Mouse (Mus musculus): ENCODE results near the gene Tmc7. TPM values are rescaled to one million over a fixed set of nuclear protein-coding genes. Genes with fewer than 3 reads are reported as not detected.
A peak's percentile ranks its signal among the peaks of the same experiment; 100 is the strongest.

Gene Tmc7
- total RNA-seq, 2 experiments from 2014 or later = 15.5 to 15.6 TPM

DNA sequence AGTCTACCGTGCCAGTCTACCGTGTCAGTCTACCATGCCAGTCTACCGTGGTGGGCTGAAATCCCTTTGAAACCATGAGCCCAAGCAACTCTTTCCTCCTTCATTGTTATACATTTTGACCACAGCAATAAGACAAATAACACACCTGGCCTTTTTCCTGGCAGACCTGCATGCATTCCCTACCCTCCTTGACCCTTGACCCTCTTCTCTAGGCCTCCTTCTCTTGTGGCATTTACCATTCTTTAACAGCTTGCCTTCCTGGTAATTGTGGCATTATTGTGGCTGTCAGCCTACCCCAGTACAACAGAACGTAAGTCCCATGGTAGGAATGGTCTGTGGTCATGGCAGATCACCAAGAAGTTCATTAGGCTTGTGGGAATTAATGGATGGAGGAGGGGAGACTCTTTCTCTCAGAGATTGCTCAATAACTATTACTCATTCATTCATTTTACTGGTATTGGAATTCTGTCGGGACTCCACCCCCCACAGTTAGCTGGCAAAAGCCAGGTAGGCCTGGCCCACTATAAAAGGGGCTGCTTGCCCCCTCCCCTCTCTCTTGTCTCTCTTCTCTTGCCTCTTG, 6.3 kb upstream of the Tmc7 start:
- DNase-seq (ENCODE audit: low spot score in 2 of 2) = no peak

DNA sequence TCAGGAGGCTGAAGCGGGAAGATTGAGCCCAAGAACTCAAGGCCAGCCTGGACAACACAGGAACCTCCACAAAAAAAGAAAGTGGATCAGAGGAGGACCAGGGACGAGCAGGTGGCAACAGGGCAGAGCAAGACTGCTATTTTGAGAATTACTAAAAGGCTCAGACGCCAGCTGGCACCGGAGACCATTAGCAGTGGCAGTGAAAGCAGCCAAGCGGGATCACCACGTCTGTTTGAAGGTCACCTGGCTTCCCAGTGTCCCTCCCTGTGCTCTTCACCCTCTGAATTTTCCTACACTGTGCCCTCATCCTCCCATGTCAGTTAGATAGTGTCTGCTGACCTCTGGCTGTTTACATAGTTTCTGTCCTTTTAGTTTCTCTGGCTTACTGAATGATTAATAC, 1.3 kb upstream of the Tmc7 start:
- no peak for DNase-seq (ENCODE audit: low spot score in 2 of 2)

GRCm38 (mm10) chr7:118584926-118585325, 390 bp upstream of the Tmc7 start:
- DNase-seq (ENCODE audit: low spot score in 2 of 2) = no peak

DNA sequence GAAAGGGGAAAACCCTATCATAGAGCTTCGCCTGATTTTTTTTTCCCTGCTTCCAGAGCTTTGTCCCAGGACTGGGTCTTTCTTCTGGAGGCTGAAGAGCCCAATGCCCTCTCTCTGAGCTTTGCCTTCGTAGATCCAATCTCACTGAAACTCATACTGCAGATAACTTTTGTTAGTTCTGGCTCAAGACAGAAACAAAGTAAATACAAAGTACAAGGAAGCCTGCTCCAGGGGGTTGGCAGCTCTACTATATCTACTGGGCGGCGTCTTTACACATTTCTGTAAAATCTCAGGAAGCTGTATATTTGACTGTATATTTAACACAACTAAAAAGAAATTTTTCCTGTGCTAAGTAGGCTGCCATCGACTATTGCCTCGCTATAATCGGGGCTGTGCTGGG, 715 bp downstream of the Tmc7 start:
- DNase-seq (ENCODE audit: low spot score in 2 of 2) = no peak

GRCm38 (mm10) chr7:118579938-118580337, 4.6 kb downstream of the Tmc7 start:
- no peak for DNase-seq (ENCODE audit: low spot score in 2 of 2)

DNA sequence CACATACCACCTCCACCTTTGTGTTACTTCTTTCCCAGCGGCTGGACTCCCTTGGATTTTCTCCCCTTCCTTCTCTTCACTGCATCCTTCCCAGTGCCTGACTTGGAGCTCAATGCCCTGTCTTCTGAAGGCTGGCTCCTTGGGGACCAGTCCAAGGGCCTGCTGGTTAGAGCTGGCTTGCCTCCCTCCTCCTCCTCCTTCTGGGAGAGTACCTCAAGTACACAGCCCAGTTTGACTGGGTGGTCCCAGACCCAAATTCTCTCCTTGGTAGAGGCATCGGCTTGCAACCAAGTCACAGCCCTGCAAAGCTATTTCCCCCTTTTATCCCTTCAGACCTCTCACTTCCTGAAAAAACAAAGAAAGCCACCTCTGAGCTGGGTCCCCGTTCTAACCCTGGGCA, 6.3 kb downstream of the Tmc7 start:
- no peak for DNase-seq (ENCODE audit: low spot score in 2 of 2)

GRCm38 (mm10) chr7:118572039-118572438, 12.5 kb downstream of the Tmc7 start:
- DNase-seq (ENCODE audit: low spot score in 2 of 2) = no peak

DNA sequence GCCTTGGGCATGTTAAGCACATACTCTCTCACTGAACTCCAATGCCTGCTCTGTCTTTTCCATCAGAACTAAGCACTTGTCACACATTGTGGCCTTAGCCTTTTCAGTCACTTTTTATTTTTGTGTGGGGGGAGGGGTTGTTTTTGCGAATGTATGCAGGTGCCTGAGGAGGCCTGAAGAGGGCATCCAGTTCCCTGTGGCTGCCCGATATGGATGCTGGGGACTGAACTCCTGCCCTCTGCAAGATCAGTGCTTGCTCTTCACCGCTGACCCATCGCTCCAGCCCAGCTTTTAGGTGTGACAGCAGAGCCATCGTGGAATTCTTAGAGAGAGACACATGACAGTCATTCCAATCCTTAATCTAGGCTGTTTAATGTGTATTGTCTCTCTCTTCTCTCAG, 13.2 kb downstream of the Tmc7 start:
- DNase-seq (ENCODE audit: low spot score in 2 of 2) = no peak

DNA sequence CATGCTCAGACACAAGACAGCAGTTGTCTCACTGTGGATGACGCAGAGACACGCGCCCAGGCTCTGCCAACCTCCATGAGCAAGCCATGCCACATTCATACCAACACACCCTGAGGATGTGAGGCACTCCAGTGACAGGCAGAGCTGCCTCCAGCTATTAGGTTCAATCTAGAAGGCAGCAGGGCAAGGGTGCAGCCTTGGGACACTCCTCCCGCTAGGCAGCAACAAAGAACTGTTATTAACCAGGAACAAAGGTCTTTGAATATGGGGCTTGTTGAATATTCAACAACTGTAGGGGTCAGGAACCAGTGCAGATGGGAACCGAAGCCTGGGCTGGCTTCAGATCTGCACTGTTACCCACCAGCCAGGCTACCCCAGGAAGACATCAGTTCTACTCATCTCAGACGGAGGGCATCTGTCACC, 15.4 kb downstream of the Tmc7 start:
- peak in 1 of 2 experiments; percentile 57 for DNase-seq (ENCODE audit: low spot score in 2 of 2)

DNA sequence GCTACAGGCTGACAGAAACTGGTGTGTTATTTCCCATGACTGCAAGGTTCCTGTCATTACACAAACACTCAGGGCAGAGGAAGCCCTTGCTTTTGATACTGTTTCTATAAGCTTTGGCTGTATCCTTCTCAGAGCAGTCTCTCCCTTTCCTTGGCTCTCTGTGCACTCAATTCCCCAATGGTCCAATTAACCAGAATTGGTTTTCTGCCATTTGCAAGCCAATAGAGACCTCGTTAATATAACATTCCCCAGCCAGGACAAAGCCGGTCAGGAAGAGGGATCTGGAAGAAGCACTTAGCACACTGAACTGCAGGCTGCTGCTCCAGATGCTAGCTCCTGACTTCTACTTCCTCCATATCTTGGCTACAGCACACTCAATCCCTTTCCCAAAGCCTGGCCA, 30.2 kb downstream of the Tmc7 start:
- no peak for DNase-seq (ENCODE audit: low spot score in 2 of 2)

DNA sequence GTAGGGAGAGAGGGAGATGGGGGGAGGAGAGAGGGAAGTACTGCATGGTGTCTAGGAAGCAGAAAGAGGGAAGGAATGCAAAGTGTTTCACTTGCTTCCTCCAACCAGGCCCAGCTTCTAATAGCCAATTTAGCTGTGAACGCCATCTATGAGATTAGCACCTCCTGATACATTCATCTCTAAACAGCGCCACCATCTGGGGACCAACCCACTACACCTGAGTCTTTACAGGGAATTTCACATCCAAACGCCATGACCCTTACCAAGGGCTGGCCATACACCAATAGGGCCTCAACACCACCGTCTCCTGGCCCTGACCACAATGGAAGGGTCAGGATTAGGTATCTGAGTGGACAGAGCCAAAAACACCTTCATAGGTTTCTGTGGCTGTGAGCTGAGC, 30.7 kb downstream of the Tmc7 start:
- no peak for DNase-seq (ENCODE audit: low spot score in 2 of 2)

DNA sequence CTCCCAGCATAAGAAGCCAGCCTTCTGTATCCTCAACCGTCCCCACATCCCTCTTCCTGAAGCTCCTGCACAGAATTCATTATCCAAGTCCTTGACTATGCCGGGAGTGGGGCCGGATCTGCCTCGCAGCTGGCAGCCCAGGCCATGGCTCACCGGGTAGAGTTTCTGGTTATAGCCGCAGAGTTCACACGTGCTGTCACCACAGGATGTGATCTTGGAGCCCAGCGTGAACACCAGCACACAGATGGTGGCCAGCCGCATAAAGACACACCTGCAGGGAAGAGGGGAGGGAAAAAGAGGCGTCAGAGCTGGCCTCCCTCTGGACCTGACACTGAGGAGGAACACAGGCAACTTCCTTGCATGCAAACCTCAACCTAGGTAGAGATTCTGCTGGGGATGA, 37.1 kb downstream of the Tmc7 start:
- DNase-seq (ENCODE audit: low spot score in 2 of 2) = no peak

DNA sequence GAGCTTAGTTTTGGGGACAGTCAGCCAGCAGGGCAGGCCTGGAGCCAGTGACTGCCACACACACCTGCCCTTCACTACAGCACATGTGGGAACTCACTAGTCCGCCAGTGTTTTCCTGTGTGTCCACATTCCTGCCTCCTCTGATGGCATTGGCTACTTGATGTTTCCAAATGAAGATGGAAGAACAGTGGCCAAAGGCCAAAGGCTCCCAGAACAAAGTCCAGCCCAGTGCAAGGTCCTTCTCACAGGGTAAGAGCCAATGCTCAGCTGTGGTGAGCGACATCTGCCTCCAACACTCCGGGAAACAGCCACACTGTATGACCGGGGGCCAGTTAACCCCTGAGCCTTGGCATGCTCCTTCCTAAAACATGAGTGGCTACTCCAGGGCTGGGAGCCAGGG, 40.4 kb downstream of the Tmc7 start:
- no peak for DNase-seq (ENCODE audit: low spot score in 2 of 2)

GRCm38 (mm10) chr7:118535076-118535475, 49.5 kb downstream of the Tmc7 start:
- DNase-seq (ENCODE audit: low spot score in 2 of 2) = no peak

DNA sequence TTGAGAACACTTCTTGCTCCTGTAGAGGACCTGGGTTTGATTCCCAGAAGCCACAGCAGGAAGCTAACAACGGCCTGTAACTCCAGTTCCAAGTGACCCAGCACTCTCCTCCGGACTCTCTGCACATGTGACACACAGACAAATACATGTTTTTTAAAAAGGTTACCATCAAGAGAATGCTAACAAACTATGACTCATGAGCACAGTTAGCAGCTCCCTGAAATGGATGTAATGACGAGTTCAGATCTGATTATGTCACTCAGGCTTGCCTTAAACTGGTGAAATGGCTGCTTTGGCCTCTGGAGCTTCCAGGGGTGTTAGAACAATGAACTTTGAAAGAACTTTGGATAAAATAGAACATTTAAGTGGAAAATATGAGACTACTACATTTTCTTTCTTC, 50.2 kb downstream of the Tmc7 start:
- DNase-seq (ENCODE audit: low spot score in 2 of 2) = no peak

DNA sequence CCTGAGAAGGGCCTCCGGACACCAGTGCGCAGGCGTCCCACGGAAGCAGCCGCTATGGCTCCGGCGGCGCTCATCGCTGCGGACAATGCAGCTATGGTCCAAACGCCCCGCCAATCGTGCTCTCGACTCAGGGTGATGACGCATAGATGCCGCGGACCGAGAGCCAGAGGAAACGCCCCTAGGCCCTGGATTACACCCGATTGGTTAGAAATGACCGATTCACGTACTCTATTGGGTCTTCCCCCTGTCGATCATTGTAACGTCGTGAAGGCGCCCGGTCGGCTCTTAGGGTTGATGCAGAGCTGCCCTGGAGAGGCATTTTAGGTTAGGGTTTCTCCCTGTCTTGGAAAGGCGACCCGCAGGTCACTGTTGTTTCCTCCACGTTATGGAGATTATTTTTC, 51.4 kb downstream of the Tmc7 start, which contains the start of gene Coq7:
Gene Coq7 (minus strand): TSS at position 179 of the 401 bp plus-strand sequence.
- peak; percentile 93 to 98 for DNase-seq (ENCODE audit: low spot score in 2 of 2)

- DNase-seq (ENCODE audit: low spot score in 2 of 2) = peak; percentile 94 to 99
These were observed 51.9 kb downstream of the Tmc7 start for GRCm38 (mm10) chr7:118532519-118533177.

DNA sequence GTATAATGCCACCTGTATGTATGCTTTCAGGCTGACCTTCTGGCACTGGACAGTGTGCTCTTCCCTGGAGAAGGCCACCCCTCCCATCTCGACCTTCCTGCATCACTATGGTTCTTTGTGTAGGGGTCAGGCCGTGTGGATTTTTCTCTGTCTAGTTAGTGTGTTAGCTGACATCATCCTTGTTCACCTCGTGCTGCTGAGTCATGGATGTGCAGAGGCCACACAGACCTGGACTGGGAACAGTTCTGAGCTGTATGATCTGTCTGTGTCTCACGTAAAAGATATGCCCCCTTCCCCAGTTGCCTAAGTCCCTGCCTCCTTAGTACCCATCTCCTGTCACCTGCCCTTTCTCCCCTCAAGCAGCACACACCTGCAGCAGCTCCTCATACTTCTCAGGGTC, 57.6 kb downstream of the Tmc7 start:
- no peak for DNase-seq (ENCODE audit: low spot score in 2 of 2)

GRCm38 (mm10) chr7:118522077-118522476, 62.5 kb downstream of the Tmc7 start:
- no peak for DNase-seq (ENCODE audit: low spot score in 2 of 2)

- no peak for DNase-seq (ENCODE audit: low spot score in 2 of 2)
These were observed 64.9 kb downstream of the Tmc7 start for GRCm38 (mm10) chr7:118519661-118520060.

- DNase-seq (ENCODE audit: low spot score in 2 of 2) = peak; percentile 54 to 72
These were observed 65.8 kb downstream of the Tmc7 start for GRCm38 (mm10) chr7:118518687-118519086.

DNA sequence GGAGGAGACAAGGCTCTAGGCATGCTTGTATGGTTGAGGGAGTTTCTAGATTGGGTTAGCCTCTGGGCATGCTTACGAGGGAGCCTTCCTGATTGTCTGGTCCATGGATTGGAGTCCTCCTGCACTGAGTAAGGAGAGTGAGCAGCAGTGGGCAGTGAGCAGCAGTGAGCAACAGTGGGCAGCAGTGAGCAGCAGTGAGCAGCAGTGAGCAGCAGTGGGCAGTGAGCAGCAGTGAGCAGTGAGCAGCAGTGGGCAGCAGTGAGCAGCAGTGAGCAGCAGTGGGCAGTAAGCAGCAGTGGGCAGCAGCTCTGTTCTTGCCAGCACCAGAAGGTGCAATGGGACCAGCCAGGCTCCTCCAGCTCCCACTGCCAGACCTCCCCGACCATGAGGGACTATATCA, 66.7 kb downstream of the Tmc7 start:
- DNase-seq (ENCODE audit: low spot score in 2 of 2) = no peak

- DNase-seq (ENCODE audit: low spot score in 2 of 2) = no peak
These were observed 76.0 kb downstream of the Tmc7 start for GRCm38 (mm10) chr7:118508556-118508955.
